Mouse (Mus musculus): ENCODE data around the gene Ncoa1. TPM values are rescaled to one million over a fixed set of nuclear protein-coding genes. Genes with fewer than 3 reads are reported as not detected.

Ncoa1 gene
- polyA plus RNA-seq, 1 experiment from 2014 or later = 19.4 TPM

DNA sequence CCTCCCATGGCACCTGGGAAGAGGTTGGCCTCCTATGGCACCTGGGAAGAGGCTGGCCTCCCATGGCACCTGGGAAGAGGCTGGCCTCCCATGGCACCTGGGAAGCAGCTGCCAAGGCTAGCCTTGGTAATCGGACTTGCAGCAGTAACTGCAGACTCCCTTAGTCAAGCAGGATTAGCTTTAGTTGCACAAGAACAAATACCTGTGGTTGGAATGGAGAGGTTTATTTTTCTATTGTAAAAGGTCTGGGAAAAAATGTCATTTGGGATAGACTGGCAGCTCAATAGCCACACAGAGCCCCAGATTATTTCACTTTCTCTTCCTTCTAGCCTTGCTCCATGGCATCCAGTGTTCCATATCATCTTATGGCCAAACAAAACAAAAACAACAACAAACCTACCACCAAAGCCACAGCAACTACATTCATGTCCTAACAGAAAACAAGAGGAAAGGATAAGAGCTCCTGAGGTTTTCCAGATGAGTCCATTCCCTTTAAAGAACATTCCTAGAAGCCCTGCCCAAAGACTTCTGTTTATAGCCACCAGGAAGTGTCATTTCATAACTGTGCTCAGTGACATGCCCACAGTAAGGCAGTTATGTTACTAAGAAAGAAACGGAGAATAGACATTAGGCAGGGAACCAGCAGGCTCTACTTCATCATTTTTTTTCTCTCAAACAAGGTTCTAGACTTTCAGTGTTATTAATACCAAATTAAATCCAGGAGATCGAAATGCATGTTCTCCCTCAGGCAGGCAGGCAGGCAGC, 46.7 kb downstream of the Ncoa1 start:
- Histone ChIP-seq H3K9me3 (ENCODE audit: control insufficient read depth, low read length) (no peaks in the 10 kb centered on the region), H3K4me2 (replicated peaks) (no peak overlapping the region), H3K9ac (no peak overlapping the region), H3K27ac (no peak overlapping the region), H3K36me3 (replicated peaks; ENCODE audit: control insufficient read depth, insufficient read depth) (no peaks in the 10 kb centered on the region), H3K4me3 (replicated peaks; ENCODE audit: low read length) (no peak overlapping the region), H3K4me1 (replicated peaks; ENCODE audit: control insufficient read depth, insufficient read depth, low read length) (no peaks in the 10 kb centered on the region), H3K27me3 (ENCODE audit: control insufficient read depth, insufficient read depth, low read length) (no peaks in the 10 kb centered on the region)
- DNase-seq (ENCODE audit: low spot score) (no peak), ATAC-seq (ENCODE audit: low FRiP score) (no peak)
- WGBS = 85% methylated on average over 3 of the region's 3 CpGs

- no peak for ATAC-seq (ENCODE audit: low FRiP score)
- Histone ChIP-seq H3K9ac (no peak overlapping the region), H3K4me1 (replicated peaks; ENCODE audit: control insufficient read depth, insufficient read depth, low read length) (no peaks in the 10 kb centered on the region), H3K4me2 (replicated peaks) (no peak overlapping the region), H3K36me3 (replicated peaks; ENCODE audit: control insufficient read depth, insufficient read depth) (peaks cover 5% of the 10 kb centered on the region), H3K27ac (no peak overlapping the region), H3K9me3 (ENCODE audit: control insufficient read depth, low read length) (no peaks in the 10 kb centered on the region), H3K4me3 (replicated peaks; ENCODE audit: low read length) (no peak overlapping the region), H3K27me3 (ENCODE audit: control insufficient read depth, insufficient read depth, low read length) (no peaks in the 10 kb centered on the region)
- WGBS = 87% methylated on average over 4 of the region's 4 CpGs
- DNase-seq (ENCODE audit: low spot score) = no peak
Measured at GRCm38 (mm10) chr12:4418824-4419223, 58.2 kb downstream of the Ncoa1 start.

- no peak overlapping the region for H3K27ac ChIP-seq
- DNase-seq (ENCODE audit: low spot score) (no peak), ATAC-seq (ENCODE audit: low FRiP score) (no peak)
- H3K4me1 ChIP-seq (replicated peaks; ENCODE audit: control insufficient read depth, insufficient read depth, low read length) = no peaks in the 10 kb centered on the region
- no peaks in the 10 kb centered on the region for H3K9me3 ChIP-seq (ENCODE audit: control insufficient read depth, low read length)
- peaks cover 5% of the 10 kb centered on the region for H3K36me3 ChIP-seq (replicated peaks; ENCODE audit: control insufficient read depth, insufficient read depth)
- no peak overlapping the region for H3K4me2 ChIP-seq (replicated peaks)
- WGBS = 78% methylated on average over 3 of the region's 3 CpGs
- H3K4me3 ChIP-seq (replicated peaks; ENCODE audit: low read length) = no peak overlapping the region
- no peak overlapping the region for H3K9ac ChIP-seq
- no peaks in the 10 kb centered on the region for H3K27me3 ChIP-seq (ENCODE audit: control insufficient read depth, insufficient read depth, low read length)
Measured at GRCm38 (mm10) chr12:4417626-4418263, 59.2 kb downstream of the Ncoa1 start.

DNA sequence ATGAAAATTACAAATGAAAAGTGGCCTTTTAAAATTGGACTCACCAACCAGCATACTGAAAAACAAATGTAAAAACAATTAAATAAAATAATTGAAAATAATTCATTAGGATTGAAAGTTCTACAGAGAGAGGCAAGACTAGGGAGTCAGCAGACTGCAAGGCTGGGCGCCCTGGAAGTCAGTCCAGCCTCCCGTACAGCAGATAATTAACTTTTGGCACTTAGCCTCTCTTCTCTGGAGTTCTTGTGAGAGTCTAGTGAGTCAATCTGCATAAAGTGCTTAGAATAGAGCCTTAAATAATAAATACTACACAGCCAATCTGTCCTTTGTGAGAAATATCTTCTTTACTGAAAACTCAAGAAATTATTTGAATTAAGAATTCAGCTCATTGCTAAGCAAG, 69.9 kb downstream of the Ncoa1 start:
- 60% methylated on average over 2 of the region's 2 CpGs for WGBS
- DNase-seq (ENCODE audit: low spot score) = no peak

GRCm38 (mm10) chr12:4406155-4406554, 70.8 kb downstream of the Ncoa1 start:
- H3K27me3 ChIP-seq (ENCODE audit: control insufficient read depth, insufficient read depth, low read length) = no peaks in the 10 kb centered on the region
- no peaks in the 10 kb centered on the region for H3K4me1 ChIP-seq (replicated peaks; ENCODE audit: control insufficient read depth, insufficient read depth, low read length)
- ATAC-seq (ENCODE audit: low FRiP score) = no peak
- H3K27ac ChIP-seq = no peak overlapping the region
- H3K4me3 ChIP-seq (replicated peaks; ENCODE audit: low read length) = no peak overlapping the region
- H3K9ac ChIP-seq = no peak overlapping the region
- H3K4me2 ChIP-seq (replicated peaks) = no peak overlapping the region
- no peaks in the 10 kb centered on the region for H3K9me3 ChIP-seq (ENCODE audit: control insufficient read depth, low read length)
- 81% methylated on average over 3 of the region's 3 CpGs for WGBS
- no peak for DNase-seq (ENCODE audit: low spot score)
- H3K36me3 ChIP-seq (replicated peaks; ENCODE audit: control insufficient read depth, insufficient read depth) = no peaks in the 10 kb centered on the region

More for the DNA sequence above, 69.9 kb downstream of the Ncoa1 start:
- no peaks in the 10 kb centered on the region for H3K9me3 ChIP-seq (ENCODE audit: control insufficient read depth, low read length)
- no peaks in the 10 kb centered on the region for H3K27me3 ChIP-seq (ENCODE audit: control insufficient read depth, insufficient read depth, low read length)
- no peak overlapping the region for H3K4me3 ChIP-seq (replicated peaks; ENCODE audit: low read length)
- H3K4me2 ChIP-seq (replicated peaks) = no peak overlapping the region
- no peaks in the 10 kb centered on the region for H3K4me1 ChIP-seq (replicated peaks; ENCODE audit: control insufficient read depth, insufficient read depth, low read length)
- no peak for ATAC-seq (ENCODE audit: low FRiP score)
- H3K36me3 ChIP-seq (replicated peaks; ENCODE audit: control insufficient read depth, insufficient read depth) = no peaks in the 10 kb centered on the region
- no peak overlapping the region for H3K9ac ChIP-seq
- H3K27ac ChIP-seq = no peak overlapping the region

DNA sequence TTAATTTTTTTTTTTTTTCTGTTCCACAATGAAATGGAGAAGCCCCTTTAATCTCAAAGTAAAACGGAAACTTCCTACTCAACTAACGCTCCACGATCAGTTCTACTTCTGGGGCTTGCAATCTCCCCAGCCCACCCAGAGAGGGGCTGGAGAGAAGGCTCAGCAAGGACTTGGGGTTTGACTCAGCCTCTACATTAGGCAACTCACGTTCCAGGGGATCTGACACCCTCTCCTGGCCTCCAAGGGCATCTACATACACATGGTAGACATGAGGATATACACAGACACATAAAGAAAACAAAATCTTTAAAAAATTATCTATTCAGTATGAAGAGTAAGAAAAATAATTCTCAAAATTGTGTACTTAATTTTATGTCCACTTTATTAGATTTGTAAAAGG, 73.8 kb downstream of the Ncoa1 start:
- no peak overlapping the region for H3K4me3 ChIP-seq (replicated peaks; ENCODE audit: low read length)
- WGBS = 74% methylated on average over 4 of the region's 4 CpGs
- H3K9me3 ChIP-seq (ENCODE audit: control insufficient read depth, low read length) = no peaks in the 10 kb centered on the region
- no peaks in the 10 kb centered on the region for H3K27me3 ChIP-seq (ENCODE audit: control insufficient read depth, insufficient read depth, low read length)
- no peaks in the 10 kb centered on the region for H3K36me3 ChIP-seq (replicated peaks; ENCODE audit: control insufficient read depth, insufficient read depth)
- no peak overlapping the region for H3K27ac ChIP-seq
- no peak for ATAC-seq (ENCODE audit: low FRiP score)
- DNase-seq (ENCODE audit: low spot score) = no peak
- H3K4me2 ChIP-seq (replicated peaks) = no peak overlapping the region
- no peak overlapping the region for H3K9ac ChIP-seq
- no peaks in the 10 kb centered on the region for H3K4me1 ChIP-seq (replicated peaks; ENCODE audit: control insufficient read depth, insufficient read depth, low read length)

GRCm38 (mm10) chr12:4396221-4396620, 80.8 kb downstream of the Ncoa1 start:
- no peaks in the 10 kb centered on the region for H3K27me3 ChIP-seq (ENCODE audit: control insufficient read depth, insufficient read depth, low read length)
- H3K4me3 ChIP-seq (replicated peaks; ENCODE audit: low read length) = no peak overlapping the region
- DNase-seq (ENCODE audit: low spot score) (no peak), ATAC-seq (ENCODE audit: low FRiP score) (no peak)
- WGBS = 72% methylated on average over 7 of the region's 7 CpGs
- no peak overlapping the region for H3K9ac ChIP-seq
- H3K4me1 ChIP-seq (replicated peaks; ENCODE audit: control insufficient read depth, insufficient read depth, low read length) = no peaks in the 10 kb centered on the region
- H3K4me2 ChIP-seq (replicated peaks) = no peak overlapping the region
- H3K9me3 ChIP-seq (ENCODE audit: control insufficient read depth, low read length) = no peaks in the 10 kb centered on the region
- no peak overlapping the region for H3K27ac ChIP-seq
- no peaks in the 10 kb centered on the region for H3K36me3 ChIP-seq (replicated peaks; ENCODE audit: control insufficient read depth, insufficient read depth)

DNA sequence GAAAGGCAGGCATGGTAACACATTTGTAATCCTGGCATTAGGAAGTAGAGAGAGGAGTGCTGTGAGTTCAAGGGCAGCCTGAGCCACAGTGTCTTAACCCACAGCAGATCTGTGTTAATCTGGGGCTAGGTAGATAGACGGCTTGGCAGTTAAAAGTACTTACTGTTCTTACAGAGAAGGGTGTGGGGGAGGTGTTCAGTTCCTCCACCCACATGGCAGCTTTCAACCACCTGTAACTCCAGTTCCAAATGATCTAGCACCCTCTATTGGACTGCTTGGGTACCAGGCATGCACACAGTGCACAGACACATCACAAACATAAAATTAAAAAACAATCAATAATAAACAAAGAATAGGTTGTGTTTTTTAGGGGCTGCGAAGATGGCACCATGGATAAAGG, 84.4 kb downstream of the Ncoa1 start:
- no peak overlapping the region for H3K27ac ChIP-seq
- 84% methylated on average over 2 of the region's 2 CpGs for WGBS
- no peaks in the 10 kb centered on the region for H3K36me3 ChIP-seq (replicated peaks; ENCODE audit: control insufficient read depth, insufficient read depth)
- H3K9ac ChIP-seq = no peak overlapping the region
- H3K4me3 ChIP-seq (replicated peaks; ENCODE audit: low read length) = no peak overlapping the region
- H3K4me2 ChIP-seq (replicated peaks) = no peak overlapping the region
- H3K9me3 ChIP-seq (ENCODE audit: control insufficient read depth, low read length) = no peaks in the 10 kb centered on the region
- no peaks in the 10 kb centered on the region for H3K4me1 ChIP-seq (replicated peaks; ENCODE audit: control insufficient read depth, insufficient read depth, low read length)
- ATAC-seq (ENCODE audit: low FRiP score) (no peak), DNase-seq (ENCODE audit: low spot score) (no peak)
- no peaks in the 10 kb centered on the region for H3K27me3 ChIP-seq (ENCODE audit: control insufficient read depth, insufficient read depth, low read length)

- no peak overlapping the region for H3K4me2 ChIP-seq (replicated peaks)
- H3K9me3 ChIP-seq (ENCODE audit: control insufficient read depth, low read length) = no peaks in the 10 kb centered on the region
- no peak for DNase-seq (ENCODE audit: low spot score)
- H3K4me3 ChIP-seq (replicated peaks; ENCODE audit: low read length) = no peak overlapping the region
- no peaks in the 10 kb centered on the region for H3K36me3 ChIP-seq (replicated peaks; ENCODE audit: control insufficient read depth, insufficient read depth)
- no peaks in the 10 kb centered on the region for H3K4me1 ChIP-seq (replicated peaks; ENCODE audit: control insufficient read depth, insufficient read depth, low read length)
- no peaks in the 10 kb centered on the region for H3K27me3 ChIP-seq (ENCODE audit: control insufficient read depth, insufficient read depth, low read length)
- H3K9ac ChIP-seq = no peak overlapping the region
- H3K27ac ChIP-seq = no peak overlapping the region
- ATAC-seq (ENCODE audit: low FRiP score) = no peak
- WGBS = 80% methylated on average over 3 of the region's 3 CpGs
Measured at GRCm38 (mm10) chr12:4392074-4392473, 84.9 kb downstream of the Ncoa1 start.
